Mouse (Mus musculus): ENCODE results near the gene N6amt1.
A peak's percentile ranks its signal among the peaks of the same experiment; 100 is the strongest.

N6amt1 gene

GRCm38 (mm10) chr16:87354075-87354583 lies at the start of gene N6amt1:
Gene N6amt1, plus strand, starts transcription at chr16:87354185.
- peak; percentile 91 for DNase-seq (ENCODE audit: low read depth)

DNA sequence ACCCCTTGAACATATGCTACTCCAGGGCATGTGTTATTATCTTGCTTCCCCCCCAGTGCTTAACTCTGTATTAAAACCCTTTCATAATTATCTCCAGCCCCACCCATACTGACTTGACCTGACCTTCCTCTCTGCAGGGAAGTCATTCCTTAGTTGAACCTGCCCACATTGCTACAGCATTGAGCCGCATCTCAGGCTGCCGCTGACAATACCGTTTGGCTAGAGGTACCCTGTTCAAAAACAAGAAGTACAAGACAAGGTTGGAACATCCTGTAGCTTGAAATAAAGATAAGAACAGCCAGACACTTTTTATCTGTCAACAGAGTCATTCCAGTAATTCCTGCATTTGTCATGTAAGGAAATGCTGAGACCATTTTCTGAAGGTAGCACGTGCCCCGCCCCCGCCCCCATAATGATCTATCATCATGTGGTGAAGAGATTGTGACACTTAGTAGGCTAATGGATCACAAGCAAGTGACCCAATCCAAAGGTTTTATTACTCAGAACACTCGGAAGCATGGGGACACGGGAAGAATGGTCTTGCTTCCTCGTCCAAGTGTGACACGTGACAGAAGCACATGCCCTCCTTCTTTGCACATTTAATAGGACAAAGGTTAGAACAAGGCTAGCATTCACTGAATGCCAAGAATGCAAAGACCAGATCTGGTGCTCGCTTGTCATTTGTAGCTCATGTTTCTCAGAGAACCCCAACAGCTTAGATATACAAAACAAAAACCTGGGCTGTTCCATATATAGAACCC lies 48.6 kb upstream of the N6amt1 start:
- DNase-seq (ENCODE audit: low read depth): no peak

GRCm38 (mm10) chr16:87307109-87307735 lies 46.8 kb upstream of the N6amt1 start:
- no peak for DNase-seq (ENCODE audit: low read depth)

DNA sequence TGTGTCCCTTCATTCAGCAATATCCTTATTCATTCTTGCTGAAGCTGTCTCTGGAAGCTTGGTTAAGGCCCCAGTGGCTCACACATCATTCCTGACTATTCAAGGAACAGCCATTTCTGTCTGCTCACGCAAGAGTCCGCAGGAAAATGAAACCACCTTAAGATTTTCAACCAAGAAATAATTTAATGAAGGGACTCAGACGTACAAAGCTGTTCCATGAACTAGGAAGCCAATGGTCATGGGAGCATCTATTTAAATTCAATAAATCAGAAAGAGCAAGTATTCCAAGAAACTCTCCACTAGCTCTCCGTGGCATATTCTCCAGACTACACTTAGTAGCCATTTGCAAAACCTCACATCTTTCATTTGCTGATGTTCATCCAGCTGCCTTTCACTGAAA lies 43.3 kb upstream of the N6amt1 start:
- no peak for DNase-seq (ENCODE audit: low read depth)

DNA sequence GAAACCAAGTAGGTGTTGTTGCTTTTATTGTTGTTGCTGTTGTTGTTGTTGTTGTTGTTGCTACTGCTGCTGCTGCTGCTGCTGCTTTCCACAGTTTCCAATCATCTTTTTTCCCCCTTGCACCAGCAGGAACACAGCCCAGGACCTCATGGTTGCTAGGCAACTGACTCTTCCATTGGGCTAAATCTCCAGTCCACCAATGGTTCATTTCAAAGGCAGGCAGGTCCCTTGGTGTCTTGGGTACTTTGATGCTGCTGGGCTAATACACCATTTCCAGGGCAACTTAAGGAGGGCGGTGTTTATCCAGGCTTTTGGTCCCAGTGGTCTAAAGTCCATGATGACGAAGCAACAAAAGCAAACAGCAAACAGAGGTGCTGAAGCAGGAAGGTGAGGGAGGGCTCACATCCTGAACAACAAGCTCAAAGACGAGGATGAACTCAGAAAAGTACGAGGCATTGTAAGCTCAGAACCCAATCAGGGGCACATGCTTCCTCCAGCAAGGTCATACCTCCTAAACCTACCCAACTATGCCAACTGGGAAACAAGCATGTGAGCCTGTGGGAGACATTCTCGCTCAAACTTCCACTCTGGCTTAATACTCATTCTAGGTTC lies 35.7 kb upstream of the N6amt1 start:
- DNase-seq (ENCODE audit: low read depth): no peak

DNA sequence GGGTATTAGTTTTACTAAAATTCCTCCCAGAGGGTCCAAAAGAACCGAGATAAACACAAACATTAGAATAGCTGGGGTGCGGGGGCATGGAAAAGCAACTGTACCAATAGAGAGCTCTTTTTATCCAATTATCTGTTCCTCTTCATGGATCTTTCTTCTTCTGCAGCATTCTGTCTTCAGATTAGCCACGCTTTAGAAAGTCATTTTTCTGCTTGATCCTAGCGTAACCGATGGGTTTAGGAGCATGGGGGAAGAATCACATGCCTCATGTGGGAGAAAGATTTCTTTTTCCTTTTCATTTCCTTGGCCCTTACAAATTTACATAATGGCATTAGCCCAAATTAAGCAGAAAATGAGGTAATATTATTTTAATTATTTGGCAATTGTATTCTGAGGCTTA lies 35.0 kb upstream of the N6amt1 start:
- DNase-seq (ENCODE audit: low read depth): no peak

GRCm38 (mm10) chr16:87319541-87320251 lies 34.3 kb upstream of the N6amt1 start:
- DNase-seq (ENCODE audit: low read depth): no peak

GRCm38 (mm10) chr16:87320252-87320555 lies 33.8 kb upstream of the N6amt1 start:
- no peak for DNase-seq (ENCODE audit: low read depth)

GRCm38 (mm10) chr16:87324571-87324970 lies 29.4 kb upstream of the N6amt1 start:
- no peak for DNase-seq (ENCODE audit: low read depth)

DNA sequence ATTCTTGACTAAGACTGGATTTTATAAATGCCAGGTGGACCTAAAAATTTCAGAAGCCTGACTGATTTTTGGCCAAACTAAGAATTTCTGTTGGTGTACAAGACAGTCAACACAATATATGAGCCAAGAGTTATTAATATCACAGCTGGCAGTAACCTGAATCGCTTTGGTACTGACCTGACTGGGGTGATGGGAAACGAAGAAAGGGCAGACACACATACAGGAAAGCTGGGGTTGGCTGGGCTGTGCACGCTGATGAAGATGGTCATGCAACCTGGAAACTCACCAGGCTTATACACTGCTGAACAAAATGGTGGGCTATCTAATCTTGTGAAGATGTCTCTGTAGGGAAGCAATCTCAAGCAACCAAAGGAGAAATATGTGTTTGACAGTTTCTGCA lies 24.0 kb upstream of the N6amt1 start:
- DNase-seq (ENCODE audit: low read depth): no peak

DNA sequence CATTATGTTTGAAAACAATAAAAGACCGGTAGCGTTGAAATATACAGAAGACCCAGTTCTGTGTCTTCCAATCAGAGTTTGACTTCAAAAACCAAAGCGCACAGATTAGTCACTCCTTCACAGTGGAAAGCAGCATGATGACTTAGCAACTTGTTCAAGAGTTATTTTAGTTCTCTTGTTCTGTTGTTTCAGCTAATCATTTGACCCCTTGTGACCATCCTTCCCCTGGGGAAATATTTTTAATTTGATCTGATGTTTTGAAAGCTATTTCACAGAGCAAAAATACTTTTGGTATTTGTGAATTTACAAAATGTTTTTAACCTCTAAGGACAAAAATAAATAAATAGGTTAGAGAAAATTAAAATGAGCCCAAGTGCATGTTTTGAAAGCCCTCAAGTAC lies 19.2 kb upstream of the N6amt1 start:
- DNase-seq (ENCODE audit: low read depth): no peak

DNA sequence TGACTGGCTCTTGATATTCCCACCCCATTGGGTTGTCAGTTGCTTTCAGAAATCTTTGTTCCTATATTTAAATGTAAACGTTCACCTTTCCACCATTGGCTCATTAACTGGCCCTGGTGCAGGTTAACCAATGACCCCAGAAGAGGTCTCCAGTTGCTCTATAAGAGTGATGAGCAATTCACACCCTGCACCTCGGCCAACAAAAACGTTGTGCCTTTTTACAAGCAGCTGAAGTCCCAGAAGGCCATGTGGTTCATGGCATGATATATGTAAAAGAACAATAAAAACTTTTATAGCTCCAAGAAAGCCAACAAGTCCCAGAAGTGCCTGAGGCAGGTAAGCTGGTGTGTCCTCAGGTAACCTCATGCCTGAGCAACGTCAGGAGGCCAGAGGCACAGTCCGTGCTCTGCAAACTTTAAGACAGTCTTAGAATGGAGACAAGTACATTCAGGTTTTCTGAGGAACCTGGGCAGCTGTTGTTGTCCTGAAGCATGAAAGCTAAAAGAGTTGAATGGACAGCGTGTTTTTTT lies 12.9 kb upstream of the N6amt1 start:
- no peak for DNase-seq (ENCODE audit: low read depth)

DNA sequence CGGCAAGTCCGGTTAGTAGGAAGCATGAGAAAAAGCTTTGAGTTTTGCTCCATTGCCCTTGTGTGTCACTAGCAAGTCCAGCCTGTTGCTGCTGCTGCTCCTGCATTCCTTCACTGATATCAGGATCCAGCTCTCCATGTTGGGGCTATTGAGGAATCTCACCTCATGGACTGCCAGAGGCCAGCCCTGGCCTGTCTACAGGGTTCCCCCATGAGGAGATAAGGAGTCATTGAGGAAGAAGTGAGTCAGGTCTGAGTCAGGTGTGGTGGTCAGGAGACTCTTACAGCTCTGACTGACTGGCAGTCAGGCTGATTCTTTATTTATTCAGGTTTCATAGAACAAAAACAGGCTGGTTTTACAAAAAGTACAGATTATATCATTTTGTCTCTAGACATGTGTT lies 5.9 kb upstream of the N6amt1 start:
- DNase-seq (ENCODE audit: low read depth): no peak

DNA sequence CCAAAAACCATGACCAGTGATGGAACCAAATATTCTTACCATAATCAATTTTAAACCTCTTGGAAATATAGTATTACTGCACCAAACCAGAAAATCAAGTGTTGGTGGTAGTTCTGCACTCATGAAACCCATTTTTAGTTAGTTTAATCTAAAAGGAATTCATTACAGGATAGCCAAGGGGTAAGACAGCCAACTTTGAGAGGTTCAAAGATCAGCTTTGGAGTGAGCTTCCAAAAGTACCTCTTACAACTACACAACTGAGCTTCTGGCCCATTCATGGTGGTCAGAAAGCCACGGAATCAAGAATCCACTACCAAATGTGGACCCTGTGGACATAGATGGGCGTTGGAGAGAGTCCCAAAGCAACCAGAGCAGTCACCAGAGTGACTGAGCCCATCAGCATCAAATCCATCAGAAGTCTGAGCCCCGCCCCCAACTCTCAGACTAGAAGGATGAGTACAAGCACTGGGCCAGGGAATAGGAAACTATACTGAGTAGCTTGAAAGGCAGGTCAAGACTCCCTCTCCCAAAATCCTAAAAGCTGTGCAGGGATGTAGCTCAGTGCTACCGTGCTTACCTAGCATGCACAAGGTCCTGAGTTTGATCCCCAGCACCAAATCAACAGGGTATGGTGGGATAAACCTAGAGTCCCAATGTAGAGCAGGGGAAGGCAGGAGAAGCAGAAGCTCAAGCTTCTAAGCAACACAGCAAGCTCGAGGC lies 2.4 kb upstream of the N6amt1 start:
- no peak for DNase-seq (ENCODE audit: low read depth)

DNA sequence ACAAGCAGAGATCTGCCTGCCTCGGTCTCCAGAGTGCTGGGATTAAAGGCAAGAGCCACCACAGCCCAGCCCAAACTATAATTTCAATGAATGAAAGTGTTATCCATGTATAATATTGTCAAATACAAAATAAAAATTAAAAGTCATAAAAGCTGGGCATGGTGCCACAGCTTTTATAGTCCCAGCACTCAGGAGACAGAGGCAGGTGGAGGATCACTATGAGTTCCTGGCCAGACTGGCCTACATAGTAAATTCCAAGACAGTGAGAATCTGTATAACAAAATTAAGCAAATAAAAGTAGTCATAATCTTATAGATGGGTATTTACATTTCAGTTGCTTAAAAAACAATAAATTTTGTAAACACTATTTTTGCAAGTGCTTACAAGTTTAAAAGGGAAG lies 380 bp upstream of the N6amt1 start:
- DNase-seq (ENCODE audit: low read depth): no peak

DNA sequence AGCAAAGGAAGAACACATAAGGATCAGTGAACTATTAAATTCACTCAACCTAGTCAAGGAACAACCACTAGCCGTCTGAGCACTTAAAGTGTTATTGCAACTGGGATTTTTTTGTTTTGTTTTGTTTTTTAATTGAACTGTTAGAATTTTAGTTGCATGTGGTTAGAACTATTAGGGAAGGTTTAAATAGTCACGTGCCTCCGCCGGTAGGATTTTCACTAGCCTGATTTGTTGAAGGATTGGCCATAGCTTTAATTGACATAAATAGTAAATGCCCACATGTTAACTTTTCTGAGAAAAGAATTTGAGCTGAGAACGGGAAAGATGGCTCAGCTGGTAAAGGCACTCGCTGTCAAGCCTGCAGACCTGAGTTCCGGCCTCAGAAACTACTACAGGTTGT lies 763 bp downstream of the N6amt1 start:
- DNase-seq (ENCODE audit: low read depth): no peak

DNA sequence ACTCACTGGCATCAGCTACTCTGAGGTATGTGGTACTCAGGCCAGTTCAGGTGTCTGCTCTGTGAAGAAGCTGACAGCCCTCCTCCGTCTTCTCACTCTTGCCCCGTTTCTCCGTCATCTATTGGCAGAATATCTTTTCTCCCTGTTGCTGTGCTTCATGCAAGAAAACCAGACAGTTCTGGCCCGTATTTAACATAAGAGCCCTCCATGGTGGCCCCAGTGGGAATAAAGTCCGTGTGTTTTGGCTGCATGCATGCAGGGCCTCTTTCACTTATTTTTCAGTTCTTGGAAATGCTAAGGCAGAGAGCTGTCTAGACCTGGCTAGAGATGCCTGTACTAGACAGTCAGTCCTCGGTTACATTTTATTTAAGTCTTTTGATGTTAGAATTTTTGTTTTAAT lies 6.1 kb downstream of the N6amt1 start:
- DNase-seq (ENCODE audit: low read depth): no peak

GRCm38 (mm10) chr16:87364231-87364630 lies 10.2 kb downstream of the N6amt1 start:
- DNase-seq (ENCODE audit: low read depth): no peak

DNA sequence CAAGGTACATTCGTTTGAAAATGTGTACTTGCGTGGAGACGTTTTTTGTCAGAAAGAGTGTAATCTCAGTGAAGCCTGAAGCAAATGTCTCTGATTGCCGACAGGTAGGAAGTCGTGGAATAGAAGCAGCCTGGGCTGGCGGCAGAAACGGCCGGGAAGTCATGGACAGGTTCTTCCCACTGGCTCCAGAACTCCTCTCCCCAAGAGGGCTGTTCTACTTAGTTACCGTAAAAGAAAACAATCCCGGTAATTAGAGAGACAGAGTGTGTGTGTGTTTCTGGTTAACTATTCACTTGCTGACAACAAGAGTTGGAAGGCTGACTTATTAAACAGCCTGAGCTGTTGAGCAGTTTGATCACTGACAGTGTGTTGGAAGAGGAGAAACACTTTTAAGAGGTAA lies 12.1 kb downstream of the N6amt1 start:
- DNase-seq (ENCODE audit: low read depth): no peak

DNA sequence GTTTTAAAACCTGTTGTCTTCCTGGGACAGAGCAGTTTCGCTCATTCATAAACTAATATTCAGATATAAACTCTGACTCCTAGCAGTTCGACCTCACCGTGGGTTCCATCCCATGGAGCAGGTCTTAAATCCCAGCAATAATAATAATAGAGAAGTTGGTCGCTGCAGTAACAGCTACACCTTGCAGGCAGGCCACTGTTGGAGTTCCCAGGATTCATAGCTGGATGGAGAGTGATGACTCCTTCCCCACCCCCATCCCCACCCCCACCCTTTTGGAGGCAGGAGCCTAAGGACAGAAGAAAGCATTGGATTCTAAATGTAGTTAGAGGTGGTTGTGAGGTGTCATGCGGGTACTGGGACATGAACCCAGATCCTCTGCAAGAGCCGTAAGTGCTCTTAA lies 12.5 kb downstream of the N6amt1 start:
- no peak for DNase-seq (ENCODE audit: low read depth)

- no peak for DNase-seq (ENCODE audit: low read depth)
Observed at GRCm38 (mm10) chr16:87382996-87383395, 29.0 kb downstream of the N6amt1 start.

- DNase-seq (ENCODE audit: low read depth): no peak
Observed at GRCm38 (mm10) chr16:87384366-87384765, 30.4 kb downstream of the N6amt1 start.
